Mouse (Mus musculus) embryonic fibroblast, embryonic 13.5 days (primary cell): ENCODE data around the gene Wdfy2. TPM values are rescaled to one million over a fixed set of nuclear protein-coding genes. Genes with fewer than 3 reads are reported as not detected.

Experiments
- H3K27ac ChIP-seq: 2 replicates; pipeline ENCODE4 v1.5.1; 2012; ENCODE audit warnings: low read length, control low read depth, inconsistent platforms; ENCODE audit not compliant: insufficient read depth
- H3K4me1 ChIP-seq: 2 replicates; pipeline ENCODE4 v1.6.1; 2011; ENCODE audit warnings: low read length; ENCODE audit not compliant: control insufficient read depth, insufficient read depth
- H3K4me3 ChIP-seq: 2 replicates; pipeline ENCODE4 v1.5.1; 2011; ENCODE audit warnings: mild to moderate bottlenecking, control low read depth, low read length; ENCODE audit not compliant: insufficient read depth
- CTCF ChIP-seq: IDR thresholded peaks from 2 replicates; pipeline ENCODE4 v1.5.1; 2011; ENCODE audit warnings: mild to moderate bottlenecking, control low read depth, low read length, moderate library complexity, borderline replicate concordance; ENCODE audit not compliant: insufficient read depth
- POLR2A ChIP-seq: IDR thresholded peaks from 2 replicates; pipeline ENCODE4 v1.6.1; 2011; ENCODE audit warnings: low read depth, mild to moderate bottlenecking, control low read depth, low read length, moderate library complexity
- polyA plus RNA-seq: library from polyadenylated mRNA; stranded (reverse); fragments of >200 nt; gene quantifications from 2 replicates; pipeline ENCODE4 v1.2.4, GENCODE M21; 2011; ENCODE audit warnings: low read depth; ENCODE audit not compliant: missing spikeins, insufficient read length

Wdfy2 gene
- 15.1 and 17.5 TPM in 2 replicates for polyA plus RNA-seq

GRCm38 (mm10) chr14:62837641-62838252 is at the start of gene Wdfy2:
Gene Wdfy2, plus strand, starts transcription at chr14:62837678.
- H3K27ac ChIP-seq: 0 out of 2 replicates have a peak within 1 kb of the TSS, but pooled peaks have one; percentile 14
- TF ChIP-seq CTCF: no peak
- peak; percentile 69 for TF ChIP-seq POLR2A
- H3K4me3 ChIP-seq: peak within 1 kb of the TSS; percentile 67
- H3K4me1 ChIP-seq: 0 out of 2 replicates have a peak, but pooled peaks cover 3% of the 10 kb centered on the region

- Histone ChIP-seq H3K4me1 (no peaks in the 10 kb centered on the region), H3K27ac (no peak overlapping the region), H3K4me3 (no peak overlapping the region)
- TF ChIP-seq POLR2A (no peak), CTCF (no peak)
These were observed 48.2 kb upstream of the Wdfy2 start for GRCm38 (mm10) chr14:62789282-62789681.

DNA sequence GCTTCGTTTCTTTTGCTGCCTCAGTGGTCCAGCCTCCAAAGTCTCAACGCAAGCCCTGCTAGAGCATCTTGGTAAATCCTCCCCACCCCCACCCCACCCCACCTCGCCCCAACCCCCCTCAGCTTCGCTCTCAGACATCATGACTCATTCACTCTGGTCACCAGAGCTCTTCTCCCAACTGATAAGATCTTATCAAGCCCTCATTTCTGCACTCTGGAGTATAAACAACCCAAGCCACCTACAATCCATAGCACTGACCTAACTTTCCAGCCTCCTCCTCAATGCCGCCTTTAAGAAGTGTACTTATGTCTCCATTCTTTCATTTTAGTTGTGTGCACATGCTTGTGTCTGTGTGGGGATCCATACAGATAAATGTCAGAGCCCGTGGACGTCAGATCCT is 41.8 kb upstream of the Wdfy2 start:
- Histone ChIP-seq H3K4me1 (peaks cover 4% of the 10 kb centered on the region; the same call in 1 of the 2 replicates), H3K4me3 (no peak overlapping the region), H3K27ac (no peak overlapping the region)
- TF ChIP-seq POLR2A: no peak
- TF ChIP-seq CTCF: no peak

GRCm38 (mm10) chr14:62798608-62799101 is 38.8 kb upstream of the Wdfy2 start:
- Histone ChIP-seq H3K27ac (no peak overlapping the region), H3K4me3 (no peak overlapping the region), H3K4me1 (peaks cover 4% of the 10 kb centered on the region; the same call in 1 of the 2 replicates)
- TF ChIP-seq CTCF: no peak

DNA sequence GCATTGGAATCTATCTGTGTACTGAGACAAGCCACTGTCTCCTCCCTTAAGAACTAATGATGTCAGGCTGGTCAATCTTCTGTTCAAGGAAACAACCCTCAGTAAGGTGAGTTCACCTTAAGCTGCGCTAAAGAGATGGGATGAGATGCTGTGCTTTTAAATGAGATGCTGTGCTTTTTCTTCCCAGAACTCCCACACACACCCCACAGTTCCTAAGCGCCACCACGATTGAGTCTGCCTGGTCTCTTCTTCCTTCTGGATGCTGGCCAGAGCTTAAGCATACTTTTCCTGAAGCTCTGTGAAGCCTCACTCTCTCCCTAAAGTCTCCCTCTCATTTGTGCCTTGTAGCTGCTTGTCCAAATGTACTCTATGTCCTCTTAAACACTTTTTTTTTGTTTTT is 36.7 kb upstream of the Wdfy2 start:
- H3K4me3 ChIP-seq: no peak overlapping the region
- peaks cover 4% of the 10 kb centered on the region; the same call in 1 of the 2 replicates for H3K4me1 ChIP-seq
- no peak overlapping the region for H3K27ac ChIP-seq
- TF ChIP-seq POLR2A (no peak), CTCF (no peak)

DNA sequence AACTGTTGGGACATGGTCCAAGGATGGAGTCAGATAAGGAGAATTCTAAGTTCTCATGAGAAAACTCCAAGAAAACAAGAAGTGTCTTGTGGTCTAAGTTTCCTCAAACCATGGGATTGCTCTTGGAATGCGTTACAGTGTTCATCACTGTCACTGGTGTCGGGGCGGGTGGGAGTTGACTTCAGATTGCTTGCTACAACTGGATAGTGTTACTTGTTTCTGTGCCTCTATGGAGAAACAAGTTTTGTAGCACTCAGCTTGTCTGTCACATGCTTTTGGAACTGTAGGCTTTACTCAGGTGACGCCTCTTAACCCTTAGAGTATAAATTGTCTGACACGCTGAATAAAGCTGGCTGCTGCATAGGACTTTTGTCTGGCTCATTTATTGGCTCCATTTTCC is 34.3 kb upstream of the Wdfy2 start:
- H3K27ac ChIP-seq: no peak overlapping the region
- H3K4me3 ChIP-seq: no peak overlapping the region
- H3K4me1 ChIP-seq: peaks cover 4% of the 10 kb centered on the region; the same call in 1 of the 2 replicates
- TF ChIP-seq POLR2A (no peak), CTCF (no peak)

GRCm38 (mm10) chr14:62806921-62807320 is 30.6 kb upstream of the Wdfy2 start:
- no peak for TF ChIP-seq CTCF
- no peak for TF ChIP-seq POLR2A
- H3K4me3 ChIP-seq: no peak overlapping the region
- H3K4me1 ChIP-seq: no peaks in the 10 kb centered on the region
- H3K27ac ChIP-seq: no peak overlapping the region

- TF ChIP-seq CTCF: no peak
- no peak for TF ChIP-seq POLR2A
- Histone ChIP-seq H3K27ac (no peak overlapping the region), H3K4me3 (no peak overlapping the region), H3K4me1 (no peaks in the 10 kb centered on the region)
These were observed 28.6 kb upstream of the Wdfy2 start for GRCm38 (mm10) chr14:62808661-62809523.

GRCm38 (mm10) chr14:62812765-62813164 is 24.7 kb upstream of the Wdfy2 start:
- Histone ChIP-seq H3K4me1 (no peaks in the 10 kb centered on the region), H3K27ac (no peak overlapping the region), H3K4me3 (no peak overlapping the region)
- TF ChIP-seq POLR2A: no peak
- no peak for TF ChIP-seq CTCF

- no peak overlapping the region for H3K4me3 ChIP-seq
- H3K4me1 ChIP-seq: no peaks in the 10 kb centered on the region
- TF ChIP-seq POLR2A (no peak), CTCF (no peak)
- H3K27ac ChIP-seq: no peak overlapping the region
These were observed 22.9 kb upstream of the Wdfy2 start for GRCm38 (mm10) chr14:62814567-62814966.

DNA sequence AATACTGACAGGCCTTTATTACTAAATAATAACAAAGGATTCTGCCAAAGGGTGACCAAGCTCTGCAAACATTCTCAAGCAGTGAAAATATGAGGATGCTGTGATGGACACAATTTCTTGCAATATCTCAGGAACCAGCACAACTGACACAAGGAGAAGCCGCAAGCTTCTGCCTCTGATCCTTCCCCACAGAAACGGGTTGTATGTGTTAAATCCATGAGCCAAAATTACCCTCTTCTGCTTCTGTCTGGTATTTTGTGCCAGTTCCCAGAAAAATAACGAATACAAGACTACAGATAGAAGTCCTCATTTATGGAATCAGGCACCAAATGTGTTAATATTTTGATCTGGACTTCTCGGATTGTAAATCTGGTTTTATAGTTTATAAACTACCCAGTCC is 20.7 kb upstream of the Wdfy2 start:
- no peaks in the 10 kb centered on the region for H3K4me1 ChIP-seq
- no peak for TF ChIP-seq POLR2A
- no peak for TF ChIP-seq CTCF

More for the DNA sequence above, 20.7 kb upstream of the Wdfy2 start:
- Histone ChIP-seq H3K4me3 (no peak overlapping the region), H3K27ac (no peak overlapping the region)
